ENCODE assay signal across 9 mouse cellular contexts in the genomic region with DNA sequence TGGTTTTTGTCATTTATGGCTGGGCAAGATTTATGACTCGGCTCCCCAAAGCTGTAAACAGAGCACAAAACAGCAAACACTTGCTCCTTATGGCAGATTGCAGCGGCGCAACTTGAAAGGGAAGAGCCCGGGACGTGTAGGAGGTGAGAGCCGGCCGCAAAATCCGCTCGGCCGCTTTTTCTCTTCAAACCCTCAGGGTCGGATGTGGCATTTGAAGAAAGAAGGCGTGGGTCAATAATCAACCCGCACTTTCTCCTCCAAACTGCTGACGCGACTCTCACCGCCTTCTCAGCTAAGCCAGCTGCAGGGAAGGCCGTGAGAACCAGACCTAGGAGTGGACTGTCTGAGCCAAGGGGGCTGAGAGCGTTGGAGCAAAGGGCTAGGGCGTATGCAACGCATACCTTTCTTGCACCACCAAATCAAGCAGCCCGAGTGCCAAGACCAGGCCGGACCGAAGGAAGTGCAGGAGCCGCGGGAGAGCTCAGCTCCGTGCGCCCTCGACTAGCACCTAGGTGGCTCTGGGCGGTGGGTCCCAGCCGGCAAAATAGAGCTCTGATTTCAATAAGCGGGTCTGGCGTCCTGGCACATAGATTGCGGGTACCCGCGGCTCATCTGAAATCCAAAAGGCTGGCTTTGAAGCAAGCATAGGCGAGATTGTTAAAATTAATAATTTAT. TPM values are rescaled to one million over a fixed set of nuclear protein-coding genes. Genes with fewer than 3 reads are reported as not detected.
DNase-seq lines count a peak whose midpoint lies in the region; ATAC-seq and TF ChIP-seq lines count a peak whose summit lies in the region.
"Had no signal": no experiment of that assay in that cellular context is flagged by ENCODE, and none has a peak within 500 bp of the region (broad histone marks: within the 10 kb centered on the region; RNA-seq: fewer than 3 reads in every experiment).

Gene 5730596B20Rik, plus strand, starts transcription at position 438 of the 675 bp plus-strand sequence.

- H3K36me3 ChIP-seq in forebrain, embryonic 11.5 days (ENCODE audit: control insufficient read depth, insufficient read depth, low read length), result no peaks in the 10 kb centered on the region
- H3K36me3 ChIP-seq in forebrain, embryonic 13.5 days (ENCODE audit: poor library complexity, severe bottlenecking), result no peaks in the 10 kb centered on the region
- no peaks in the 10 kb centered on the region for H3K36me3 ChIP-seq in liver, postnatal 0 days (replicated peaks; ENCODE audit: insufficient read depth, low read length)
- no peaks in the 10 kb centered on the region for H3K36me3 ChIP-seq in midbrain, embryonic 15.5 days (replicated peaks)

- ATAC-seq in forebrain, embryonic 11.5 days (replicated peaks; ENCODE audit: low FRiP score), result no peak
- no peak for ATAC-seq in forebrain, embryonic 13.5 days
- no peak for ATAC-seq in liver, postnatal 0 days
- no peak for ATAC-seq in midbrain, embryonic 15.5 days (replicated peaks)

- H3K27ac ChIP-seq in forebrain, embryonic 11.5 days (ENCODE audit: low read depth, low read length), result no peak within 1 kb of the TSS
- no peak within 1 kb of the TSS for H3K27ac ChIP-seq in forebrain, embryonic 13.5 days
- H3K27ac ChIP-seq in liver, postnatal 0 days (ENCODE audit: low read depth), result 0 out of 2 replicates have a peak within 1 kb of the TSS, but pooled peaks have one; percentile 16
- H3K27ac ChIP-seq in midbrain, embryonic 15.5 days, result no peak within 1 kb of the TSS

- peak; percentile 62 for DNase-seq in forebrain, embryonic 11.5 days (ENCODE audit: low spot score)
- DNase-seq in embryo, embryonic 10.5 days (ENCODE audit: low spot score), result peak; percentile 87
- peak; percentile 82 for DNase-seq in kidney, adult 18-20 months
- DNase-seq in liver, postnatal 0 days, result no peak
- no peak for DNase-seq in c-Kit-positive CD71-positive TER-119-positive erythroid progenitor cells, embryonic 14.5 days (ENCODE audit: low spot score)
- no peak for DNase-seq in gastrocnemius, adult 8-10 months (ENCODE audit: low spot score in 2 of 2)

- H3K27me3 ChIP-seq in forebrain, embryonic 11.5 days (ENCODE audit: control insufficient read depth, insufficient read depth, low read length), result peaks cover 98% of the 10 kb centered on the region
- peaks cover 99% of the 10 kb centered on the region for H3K27me3 ChIP-seq in forebrain, embryonic 13.5 days
- peaks cover 73% of the 10 kb centered on the region for H3K27me3 ChIP-seq in liver, postnatal 0 days (ENCODE audit: insufficient read depth, low read length)
- H3K27me3 ChIP-seq in midbrain, embryonic 15.5 days (replicated peaks), result peaks cover 92% of the 10 kb centered on the region

- no peak within 1 kb of the TSS for H3K4me3 ChIP-seq in forebrain, embryonic 11.5 days (ENCODE audit: low read depth, low read length)
- H3K4me3 ChIP-seq in forebrain, embryonic 13.5 days, result no peak within 1 kb of the TSS
- H3K4me3 ChIP-seq in liver, postnatal 0 days (ENCODE audit: low read depth, low read length), result peak within 1 kb of the TSS; percentile 41
- H3K4me3 ChIP-seq in midbrain, embryonic 15.5 days, result no peak within 1 kb of the TSS

- TF ChIP-seq CTCF in liver, postnatal 0 days (IDR thresholded peaks at IDR 0.05; ENCODE audit: low read depth), result no peak

- WGBS in forebrain, embryonic 11.5 days, result under 1% methylated on average over 36 of the region's 36 CpGs
- whole genome bisulfite sequencing in forebrain, embryonic 13.5 days, result under 1% methylated on average over 36 of the region's 36 CpGs
- WGBS in liver, postnatal 0 days (ENCODE audit: insufficient replicate concordance), result 13% methylated on average over 36 of the region's 36 CpGs
- WGBS in midbrain, embryonic 15.5 days, result under 1% methylated on average over 36 of the region's 36 CpGs

- H3K4me1 ChIP-seq in forebrain, embryonic 11.5 days (replicated peaks; ENCODE audit: control insufficient read depth, insufficient read depth, low read length), result 0 out of 2 replicates have a peak, but pooled peaks cover 3% of the 10 kb centered on the region
- peaks cover 7% of the 10 kb centered on the region; the same call in 1 of the 2 replicates for H3K4me1 ChIP-seq in forebrain, embryonic 13.5 days
- peaks cover 8% of the 10 kb centered on the region for H3K4me1 ChIP-seq in liver, postnatal 0 days (ENCODE audit: insufficient read depth)
- peaks cover 6% of the 10 kb centered on the region for H3K4me1 ChIP-seq in midbrain, embryonic 15.5 days

- no peak within 1 kb of the TSS for H3K9ac ChIP-seq in forebrain, embryonic 11.5 days (ENCODE audit: low read length)
- H3K9ac ChIP-seq in forebrain, embryonic 13.5 days, result no peak within 1 kb of the TSS
- H3K9ac ChIP-seq in liver, postnatal 0 days (replicated peaks), result no peak within 1 kb of the TSS
- no peak within 1 kb of the TSS for H3K9ac ChIP-seq in midbrain, embryonic 15.5 days

- no peak for TF ChIP-seq EP300 in liver, postnatal 0 days (IDR thresholded peaks at IDR 0.05; ENCODE audit: low read depth)

- H3K9me3 ChIP-seq in forebrain, embryonic 11.5 days (ENCODE audit: control insufficient read depth, low read length), result no peaks in the 10 kb centered on the region
- no peaks in the 10 kb centered on the region for H3K9me3 ChIP-seq in forebrain, embryonic 13.5 days (replicated peaks)
- H3K9me3 ChIP-seq in liver, postnatal 0 days (ENCODE audit: low read length), result no peaks in the 10 kb centered on the region
- no peaks in the 10 kb centered on the region for H3K9me3 ChIP-seq in midbrain, embryonic 15.5 days

- no peak within 1 kb of the TSS for H3K4me2 ChIP-seq in forebrain, embryonic 11.5 days (ENCODE audit: low read depth, low read length, severe bottlenecking)
- H3K4me2 ChIP-seq in forebrain, embryonic 13.5 days, result no peak within 1 kb of the TSS
- peak within 1 kb of the TSS; percentile 51 for H3K4me2 ChIP-seq in liver, postnatal 0 days (ENCODE audit: low read depth, low read length)
- H3K4me2 ChIP-seq in midbrain, embryonic 15.5 days, result no peak within 1 kb of the TSS

RNA-seq across cellular contexts. Expression of gene 5730596B20Rik, which starts in this region (rescaled TPM):
- polyA plus RNA-seq in forebrain, embryonic 11.5 days (2014; fragmentation: Nextera tagmentation; extraction: Ambion mirVana), result not detected in 2 replicates
- polyA plus RNA-seq in forebrain, embryonic 13.5 days (2015; fragmentation: Nextera tagmentation; extraction: Ambion mirVana), result not detected in 2 replicates
- polyA plus RNA-seq in liver, postnatal 0 days (2015; fragmentation: Nextera tagmentation; extraction: Ambion mirVana), result not detected in 2 replicates
- under 1 TPM in 1 of 4 experiments, not detected in 3; 0.13 TPM for total RNA-seq in gastrocnemius, adult 8-10 months (2022)
- not detected in 2 replicates for polyA plus RNA-seq in midbrain, embryonic 15.5 days (2015; fragmentation: Nextera tagmentation; extraction: Ambion mirVana)
- total RNA-seq: layer of hippocampus, postnatal 14 days had no signal

Comparison
In these comparisons a context has a peak if more than half of its experiments do, and no peak if none do; other contexts are left out.
1. Peak in DNase-seq in forebrain, embryonic 11.5 days; RNA of the gene not detected or under 1 TPM.
2. DNase-seq: peak in embryo, embryonic 10.5 days (single experiment) and kidney, adult 18-20 months (single experiment); none in liver, postnatal 0 days (single experiment), c-Kit-positive CD71-positive TER-119-positive erythroid progenitor cells, embryonic 14.5 days (single experiment) and gastrocnemius, adult 8-10 months (0 of 2).